Mouse (Mus musculus) hematopoietic stem cell, adult 5-6 weeks (primary cell): ENCODE results near the gene 1700129C05Rik. TPM values are rescaled to one million over a fixed set of nuclear protein-coding genes. Genes with fewer than 3 reads are reported as not detected.

Experiments used
- ATAC-seq, 2 experiments: fragments of 125-278 bp in 1 of 2; replicated peaks in 1 of 2; 2 replicates each; pipeline ENCODE4 v1.8.0; 2016 to 2017; ENCODE audit warnings: inconsistent platforms in 2 of 2, mild to moderate bottlenecking in 2 of 2, moderate number of reproducible peaks in 2 of 2, low read depth in 1 of 2, moderate TSS enrichment in 1 of 2; ENCODE audit not compliant: low FRiP score in 2 of 2, poor library complexity in 2 of 2, severe bottlenecking in 2 of 2, insufficient read depth in 1 of 2, low TSS enrichment in 1 of 2
- total RNA-seq: library from RNA; stranded (forward); fragments of 172-1452, 232-1000 nt; gene quantifications from 2 replicates; pipeline ENCODE4 v1.2.3, GENCODE M21; 2017

Gene 1700129C05Rik
- total RNA-seq: not detected in 2 replicates

DNA sequence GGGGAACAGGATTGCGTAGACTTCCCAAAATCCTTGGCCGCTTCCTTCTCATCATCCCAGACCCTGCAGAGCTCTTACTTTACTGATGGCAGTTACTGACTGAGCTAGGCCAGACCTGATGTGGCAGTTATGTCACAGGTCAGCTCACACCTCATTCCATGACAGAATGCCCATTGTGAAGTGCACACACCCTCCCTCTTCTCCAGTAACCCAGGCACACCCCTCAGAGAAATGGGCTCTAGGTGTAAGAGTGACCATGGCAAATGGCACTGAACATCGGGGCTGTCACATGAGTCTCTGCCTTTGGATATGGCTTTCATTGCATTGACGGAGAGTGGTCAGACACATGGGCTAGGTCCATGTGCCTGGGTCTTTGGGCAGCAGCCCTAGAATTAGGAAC, at the start of gene 1700129C05Rik:
TSS of gene 1700129C05Rik (minus strand) at position 101 of the 400 bp plus-strand sequence.
- ATAC-seq: no peak

DNA sequence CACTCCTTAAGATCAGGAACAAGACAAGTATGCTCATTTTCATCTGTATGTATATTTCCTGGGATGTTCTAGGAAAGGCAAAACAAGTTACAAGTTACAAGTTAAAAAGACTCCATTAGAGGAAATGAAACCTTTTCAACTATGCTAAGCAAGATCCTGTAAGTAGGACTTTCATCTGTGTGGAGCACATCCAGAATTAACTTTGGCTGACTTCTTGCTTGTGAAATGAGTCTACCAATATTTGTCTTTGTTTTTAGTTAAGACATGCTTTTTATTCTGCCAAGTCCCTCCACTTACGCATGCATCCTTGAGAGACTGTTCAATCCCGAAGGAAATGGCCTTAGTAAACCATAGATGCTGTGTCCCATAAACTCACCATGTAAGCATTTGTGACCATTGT, 43.4 kb upstream of the 1700129C05Rik start:
- no peak for ATAC-seq

DNA sequence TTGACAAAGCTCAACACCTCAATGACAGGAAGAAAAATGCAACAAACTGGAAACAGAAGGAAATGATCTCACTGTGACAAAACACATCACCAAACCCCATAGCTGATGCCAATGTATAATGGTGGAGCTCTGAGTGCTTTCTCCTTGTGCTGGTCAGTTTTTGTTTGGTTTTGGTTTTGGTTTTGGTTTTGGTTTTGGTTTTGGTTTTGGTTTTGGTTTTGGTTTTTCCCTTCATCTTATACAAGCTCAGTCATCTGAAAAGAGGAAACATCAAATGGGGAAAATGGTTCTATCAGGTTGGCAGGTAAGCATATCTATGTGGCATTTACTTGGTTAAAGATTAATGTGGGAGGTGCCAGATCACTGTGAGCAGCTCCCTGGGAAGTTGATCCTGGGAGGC, 42.8 kb upstream of the 1700129C05Rik start:
- ATAC-seq: no peak

DNA sequence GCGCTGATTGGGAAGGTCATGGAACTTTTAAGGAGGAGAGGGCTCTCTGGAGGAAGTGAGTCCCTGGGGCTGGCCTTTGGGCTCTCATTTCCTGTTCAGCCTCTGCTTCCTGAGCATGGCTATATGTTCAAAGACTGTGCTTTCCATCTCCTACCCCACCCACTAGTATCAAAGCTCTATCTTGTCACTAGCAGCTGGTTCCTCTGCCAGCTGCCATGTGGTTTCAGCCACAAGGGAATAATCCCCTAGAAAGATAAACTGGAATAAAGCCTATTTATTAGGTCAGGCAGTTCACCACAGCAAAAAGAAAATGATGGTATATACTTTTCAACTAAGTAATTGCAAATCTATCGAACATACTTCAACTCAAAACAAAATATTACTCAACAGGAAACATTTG, 40.0 kb upstream of the 1700129C05Rik start:
- ATAC-seq: no peak

DNA sequence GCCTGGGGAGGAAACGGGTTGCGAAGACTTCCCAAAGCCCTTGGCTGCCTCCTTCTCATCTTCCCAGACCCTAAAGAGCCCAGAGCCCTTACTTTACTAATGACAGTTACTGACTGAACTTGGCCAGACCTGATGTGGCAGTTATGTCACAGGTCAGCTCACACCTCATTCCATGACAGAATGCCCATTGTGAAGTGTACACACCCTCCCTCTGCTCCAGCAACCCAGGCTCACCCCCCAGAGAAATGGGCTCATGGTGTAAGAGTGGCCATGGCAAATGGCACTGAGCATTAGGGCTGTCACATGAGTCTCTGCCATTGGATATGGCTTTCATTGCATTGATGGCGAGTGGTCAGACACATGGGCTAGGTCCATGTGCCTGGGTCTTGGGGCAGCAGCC, 36.0 kb upstream of the 1700129C05Rik start, which contains the start of gene Gm5142:
TSS of gene Gm5142 (minus strand) at position 101 of the 400 bp plus-strand sequence.
- ATAC-seq: no peak

DNA sequence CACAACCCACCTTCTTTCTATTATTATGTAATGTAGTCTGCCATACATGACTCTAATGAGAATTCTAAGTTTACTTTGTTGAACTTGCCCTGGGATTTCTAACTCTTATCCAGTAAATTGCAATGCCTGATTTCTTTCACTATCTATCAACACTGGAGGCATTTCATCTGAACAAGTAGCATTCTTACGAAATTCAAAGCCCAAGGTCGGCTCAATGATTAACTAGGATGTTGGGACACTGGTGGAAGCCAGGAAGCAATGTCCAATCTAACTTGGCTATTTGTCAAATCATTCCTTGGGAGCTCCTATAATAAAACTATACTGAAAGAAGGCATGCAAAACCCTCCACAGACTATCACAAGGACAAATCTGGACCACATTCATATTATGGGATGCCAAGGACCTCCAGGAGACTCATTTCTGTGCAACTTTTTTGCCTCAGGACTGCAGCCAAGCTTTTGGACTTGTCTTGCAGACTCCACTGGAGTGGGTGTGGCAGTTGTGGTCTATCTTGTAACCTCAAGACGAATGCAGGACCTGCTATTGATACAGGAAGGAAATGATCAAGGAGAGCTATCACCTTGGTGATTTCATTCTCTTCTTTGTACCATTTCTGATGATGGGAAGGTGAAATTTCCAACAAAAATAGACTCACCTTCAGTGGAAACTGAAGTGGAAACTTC, 14.5 kb upstream of the 1700129C05Rik start:
- no peak for ATAC-seq

DNA sequence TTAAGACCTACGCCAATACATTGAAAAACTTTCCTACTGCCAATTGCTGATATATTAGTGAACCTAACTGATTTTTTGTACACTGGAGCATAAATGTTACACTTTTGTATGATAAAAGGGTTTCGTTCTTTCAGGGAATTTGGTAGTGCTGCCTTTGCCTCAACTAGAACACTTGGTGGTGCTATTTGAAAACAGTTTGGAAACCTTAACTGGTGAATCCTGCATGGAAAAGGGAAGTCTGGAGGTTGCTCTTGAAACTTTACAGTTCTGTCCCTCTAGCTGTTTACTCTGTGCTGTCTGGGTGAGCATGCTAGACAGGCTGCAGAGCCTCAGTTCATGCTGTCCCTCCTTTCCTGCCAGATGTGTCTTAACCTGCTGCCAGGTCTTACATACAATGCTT, 12.9 kb upstream of the 1700129C05Rik start:
- no peak for ATAC-seq

DNA sequence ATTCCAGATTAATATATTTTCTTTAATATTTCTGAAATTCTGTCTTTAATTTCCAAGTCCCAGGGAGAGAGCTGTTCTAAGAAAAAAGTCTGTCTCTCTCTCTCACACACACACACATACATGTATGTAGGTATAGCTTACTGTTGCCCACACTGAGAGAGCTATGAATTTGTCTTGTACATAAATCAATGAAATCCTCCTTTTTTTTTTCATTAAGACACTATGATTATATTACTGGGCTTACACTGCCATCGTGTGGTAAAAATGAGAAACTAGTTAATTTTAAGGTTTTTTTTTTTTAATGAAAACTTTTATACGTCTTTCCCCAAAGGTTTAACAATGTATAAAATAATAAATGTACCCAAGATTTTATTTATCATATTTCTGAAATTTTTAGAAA, 28.4 kb downstream of the 1700129C05Rik start:
- ATAC-seq: no peak

DNA sequence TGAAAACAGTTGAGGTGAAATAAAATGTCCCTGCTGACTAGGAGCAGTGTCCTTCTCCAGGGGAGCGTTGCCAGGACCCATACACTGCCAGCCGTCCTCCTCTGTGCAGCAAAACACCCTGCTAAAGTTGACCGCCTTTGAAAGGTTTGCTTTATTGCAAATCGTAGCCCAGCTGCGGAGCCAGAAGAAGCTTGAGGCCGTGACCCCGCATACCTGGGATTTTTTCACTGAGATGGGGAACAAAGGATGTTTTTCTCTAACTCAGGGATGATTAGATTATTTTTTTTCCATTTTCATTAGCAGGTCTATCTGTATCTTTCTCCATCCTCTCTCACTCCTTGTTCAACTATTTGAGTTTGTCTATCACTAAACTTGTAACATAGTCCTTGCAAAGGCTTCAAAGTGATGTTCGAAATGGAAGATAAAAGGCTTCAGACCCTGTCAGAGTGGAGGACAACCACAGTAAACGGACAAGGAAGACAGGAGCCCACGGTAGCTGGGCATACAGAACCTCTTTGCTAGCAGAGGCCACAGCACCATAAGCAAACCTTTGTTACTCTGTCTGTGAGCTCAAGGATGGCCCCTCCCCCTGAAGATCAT, 38.6 kb downstream of the 1700129C05Rik start:
- no peak for ATAC-seq

DNA sequence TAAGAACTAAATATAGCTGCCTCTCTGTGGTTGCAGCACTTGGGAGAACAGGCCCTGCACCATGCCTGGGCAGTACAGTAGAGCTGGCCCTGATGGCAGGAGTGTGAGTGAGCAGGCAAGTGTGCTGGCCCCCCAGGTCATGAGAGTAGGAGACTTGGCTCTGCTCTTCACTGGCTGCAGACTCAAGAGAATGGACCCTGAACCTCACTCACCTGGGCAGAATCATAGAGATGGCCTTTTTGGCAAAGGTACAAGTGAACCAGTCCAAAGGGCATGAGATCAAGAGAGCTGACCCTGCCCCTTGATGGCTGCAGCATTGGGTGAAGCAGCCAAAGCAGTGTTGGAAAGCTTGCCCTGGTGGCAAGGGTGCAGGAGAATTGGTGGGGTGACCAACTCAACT, 49.1 kb downstream of the 1700129C05Rik start:
- no peak for ATAC-seq

DNA sequence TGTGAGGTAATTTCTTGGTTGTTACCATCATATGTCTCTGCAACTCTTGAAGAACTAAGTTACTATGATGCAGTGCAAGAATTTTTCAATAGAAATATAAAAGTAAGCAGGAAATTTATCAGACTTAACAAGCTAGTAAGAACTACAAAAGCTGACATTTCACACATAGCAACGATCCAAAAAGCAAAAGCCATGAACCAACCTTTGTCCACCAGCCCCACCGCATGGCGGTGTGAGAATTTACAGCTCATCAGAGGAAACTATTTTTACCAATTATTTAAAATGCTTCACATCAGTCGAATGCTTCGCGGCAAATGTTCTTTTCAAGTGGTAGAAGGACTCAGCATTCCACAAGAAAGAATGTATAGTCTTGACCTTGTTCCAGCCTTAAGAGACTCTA, 58.3 kb downstream of the 1700129C05Rik start:
- no peak for ATAC-seq

Other genes starting within 250 kb of the 1700129C05Rik start
- not detected in 2 replicates for gene Gm5142, start 35.9 kb upstream of the 1700129C05Rik start, total RNA-seq
- 29.6 and 32.1 TPM in 2 replicates for gene Rcbtb1, start 58.3 kb upstream of the 1700129C05Rik start, total RNA-seq
- not detected in 2 replicates for gene Gm6904, start 117.3 kb upstream of the 1700129C05Rik start, total RNA-seq
- 0.55 and 1.9 TPM in 2 replicates for gene Phf11a, start 154.6 kb upstream of the 1700129C05Rik start, total RNA-seq
- 25.4 and 27.3 TPM in 2 replicates for gene Phf11b, start 198.5 kb upstream of the 1700129C05Rik start, total RNA-seq
- 4.8 and 12.1 TPM in 2 replicates for gene Phf11d, start 222.6 kb upstream of the 1700129C05Rik start, total RNA-seq